Mouse (Mus musculus) lung, adult 2 months (tissue): ENCODE data around the gene Gm20388. TPM values are rescaled to one million over a fixed set of nuclear protein-coding genes. Genes with fewer than 3 reads are reported as not detected.
A peak's percentile ranks its signal among the peaks of the same experiment; 100 is the strongest.

Experiments
- DNase-seq: peaks from one replicate; pipeline ENCODE4 v3.0.0; 2022
- H3K4me1 ChIP-seq: fragments of 200-500 bp; 2 replicates; pipeline ENCODE4 v1.6.1; 2011; ENCODE audit warnings: low read length; ENCODE audit not compliant: control insufficient read depth, insufficient read depth
- H3K4me3 ChIP-seq: fragments of 200-500 bp; replicated peaks from 2 replicates; pipeline ENCODE3; 2011; ENCODE audit warnings: low read depth, mild to moderate bottlenecking, control low read depth, low read length; ENCODE audit errors: extremely low read depth
- CTCF ChIP-seq: fragments of 200-500 bp; IDR thresholded peaks from 2 replicates; pipeline ENCODE4 v1.5.1; 2011; ENCODE audit warnings: mild to moderate bottlenecking, low read length, control low read depth; ENCODE audit not compliant: insufficient read depth
- POLR2A ChIP-seq: fragments of 200-500 bp; IDR thresholded peaks from 2 replicates; pipeline ENCODE4 v1.6.1; 2011; ENCODE audit warnings: low read depth, mild to moderate bottlenecking, control low read depth, low read length, borderline replicate concordance; ENCODE audit errors: extremely low read depth
- WGBS: fragments of 180-500 bp; shearing (Covaris S2); methylation state at CpG from one replicate; pipeline ENCODE4 v1.1.7; 2018; 5-methylcytosine and 5-hydroxymethylcytosine counted together
- polyA plus RNA-seq: library from polyadenylated mRNA; depleted of rRNA; stranded (reverse); fragments of >200 nt; gene quantifications from 2 replicates; pipeline ENCODE4 v1.2.3, GENCODE M21; 2012

Gene Gm20388
- polyA plus RNA-seq, 1 experiment, result 67.8 TPM

DNA sequence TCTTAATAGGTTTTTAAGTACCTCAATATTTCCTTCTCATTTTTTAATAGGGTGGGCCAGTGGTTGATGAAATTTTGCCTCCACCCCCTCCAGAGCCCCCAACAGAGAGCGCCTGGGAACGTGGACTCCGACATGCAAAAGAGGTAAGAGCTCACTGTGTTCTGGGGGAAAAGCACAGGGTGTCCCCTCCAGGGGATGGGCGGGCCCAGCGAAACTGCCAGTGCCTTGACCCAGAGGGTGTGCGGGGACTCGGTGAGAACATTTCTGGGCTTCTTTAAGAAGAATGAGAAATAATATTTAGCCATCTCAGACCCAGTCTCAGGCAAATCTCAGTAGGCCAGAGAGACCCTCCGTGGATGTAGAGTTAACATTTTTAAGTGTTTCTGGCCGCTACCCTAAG, 2487.5 kb downstream of the Gm20388 start:
- TF ChIP-seq POLR2A (no peak), CTCF (no peak)
- 94% methylated on average over 9 of the region's 9 CpGs for WGBS
- Histone ChIP-seq H3K4me1 (no peaks in the 10 kb centered on the region), H3K4me3 (no peak overlapping the region)
- DNase-seq, result no peak

DNA sequence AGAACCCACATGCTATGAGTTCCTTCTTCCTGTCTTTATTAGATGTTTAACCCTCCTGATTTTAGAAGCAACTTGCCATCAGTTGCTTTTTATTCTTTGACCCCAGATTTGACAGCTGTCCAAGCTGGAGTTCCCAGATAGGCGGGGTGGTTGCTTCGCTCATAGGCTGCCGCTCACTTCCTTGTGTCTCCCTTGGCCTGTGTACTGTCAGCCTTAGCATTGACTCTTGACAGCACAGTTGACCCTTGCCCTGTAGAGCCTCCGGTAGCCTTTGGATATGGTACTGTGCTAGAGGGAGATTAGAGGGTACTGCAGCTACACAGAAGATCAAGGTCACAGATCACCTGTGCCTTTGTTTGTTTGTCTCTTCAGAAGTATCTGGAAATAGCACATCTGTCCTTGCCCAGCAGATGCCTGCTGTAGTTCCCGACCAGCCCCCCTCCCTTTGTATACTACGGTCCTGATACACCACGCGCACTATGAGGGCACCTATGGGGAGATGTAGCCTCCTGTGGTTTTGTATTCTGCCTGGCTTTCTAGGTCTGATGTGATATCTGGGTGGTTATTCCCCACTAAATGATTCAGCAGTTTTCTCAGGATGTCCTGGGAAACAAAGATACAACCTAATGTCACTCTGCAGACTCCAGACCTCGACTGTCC, 2494.6 kb downstream of the Gm20388 start:
- Histone ChIP-seq H3K4me3 (no peak overlapping the region), H3K4me1 (no peaks in the 10 kb centered on the region)
- no peak for TF ChIP-seq CTCF
- TF ChIP-seq POLR2A, result no peak
- DNase-seq, result no peak
- 76% methylated on average over 9 of the region's 9 CpGs for WGBS

DNA sequence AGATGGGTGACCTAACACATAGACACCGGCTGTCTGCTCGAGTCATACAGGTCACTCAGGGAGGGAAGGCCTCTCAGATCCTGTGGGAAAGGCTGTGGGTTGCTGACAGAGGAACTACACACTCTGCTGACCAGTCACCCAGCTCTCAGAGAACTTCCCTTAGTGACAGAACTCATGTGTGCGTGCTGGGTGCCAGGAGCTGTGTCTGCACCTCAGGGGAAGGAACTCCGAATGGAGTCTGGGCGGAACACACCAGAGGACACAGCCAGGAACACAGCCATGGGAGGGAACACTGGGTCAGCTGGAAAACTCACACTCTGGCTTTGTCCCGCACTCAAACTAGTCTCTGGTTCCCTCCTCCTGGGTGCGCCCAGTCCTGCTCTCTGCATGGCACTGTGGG, 2497.0 kb downstream of the Gm20388 start:
- TF ChIP-seq POLR2A, result no peak
- TF ChIP-seq CTCF, result no peak
- WGBS, result 90% methylated on average over 7 of the region's 7 CpGs
- no peak for DNase-seq
- H3K4me3 ChIP-seq, result no peak overlapping the region
- no peaks in the 10 kb centered on the region for H3K4me1 ChIP-seq

DNA sequence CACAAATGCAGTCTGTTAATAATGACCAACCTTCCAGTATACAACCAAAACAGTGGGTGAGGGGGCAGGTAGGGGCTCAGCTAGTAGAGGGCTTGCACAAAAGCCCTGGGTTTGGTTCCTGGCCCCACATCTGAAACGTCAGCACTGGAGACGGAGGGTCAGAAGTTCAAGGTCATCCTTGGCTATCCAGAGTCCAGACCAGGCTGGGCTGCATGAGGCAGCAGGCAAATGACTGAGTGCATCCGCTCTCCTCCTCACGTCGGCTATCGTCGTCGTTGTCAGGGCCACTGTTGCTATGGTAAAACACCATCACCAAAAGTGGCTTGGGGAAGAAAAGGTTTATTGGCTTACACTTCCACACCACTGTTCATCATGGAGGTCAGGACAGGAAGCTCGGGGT, 2503.7 kb downstream of the Gm20388 start:
- no peaks in the 10 kb centered on the region for H3K4me1 ChIP-seq
- TF ChIP-seq POLR2A (no peak), CTCF (no peak)
- no peak overlapping the region for H3K4me3 ChIP-seq
- WGBS, result 85% methylated on average over 9 of the region's 9 CpGs
- DNase-seq, result no peak

DNA sequence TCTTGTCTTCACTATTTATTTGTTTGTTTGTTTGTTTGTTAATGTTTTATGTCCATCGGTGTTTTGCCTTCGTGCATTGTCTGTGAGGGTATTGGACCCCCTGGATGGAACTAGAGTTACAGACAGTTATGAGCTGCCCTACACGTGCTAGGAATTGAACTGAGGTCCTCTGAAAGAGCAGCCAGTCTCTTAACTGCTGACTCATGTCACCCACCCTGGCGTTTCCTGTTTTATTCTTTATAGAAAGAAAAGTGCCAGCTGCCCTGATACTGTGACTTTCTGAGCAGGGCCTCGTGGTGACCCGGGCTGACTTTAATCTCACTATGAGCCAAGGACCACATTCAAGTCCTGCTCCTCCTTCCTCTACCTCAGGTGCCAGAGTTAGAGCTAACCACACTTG, 2504.9 kb downstream of the Gm20388 start:
- DNase-seq, result no peak
- no peak overlapping the region for H3K4me3 ChIP-seq
- H3K4me1 ChIP-seq, result no peaks in the 10 kb centered on the region
- no peak for TF ChIP-seq CTCF
- no peak for TF ChIP-seq POLR2A
- 66% methylated on average over 6 of the region's 6 CpGs for WGBS

DNA sequence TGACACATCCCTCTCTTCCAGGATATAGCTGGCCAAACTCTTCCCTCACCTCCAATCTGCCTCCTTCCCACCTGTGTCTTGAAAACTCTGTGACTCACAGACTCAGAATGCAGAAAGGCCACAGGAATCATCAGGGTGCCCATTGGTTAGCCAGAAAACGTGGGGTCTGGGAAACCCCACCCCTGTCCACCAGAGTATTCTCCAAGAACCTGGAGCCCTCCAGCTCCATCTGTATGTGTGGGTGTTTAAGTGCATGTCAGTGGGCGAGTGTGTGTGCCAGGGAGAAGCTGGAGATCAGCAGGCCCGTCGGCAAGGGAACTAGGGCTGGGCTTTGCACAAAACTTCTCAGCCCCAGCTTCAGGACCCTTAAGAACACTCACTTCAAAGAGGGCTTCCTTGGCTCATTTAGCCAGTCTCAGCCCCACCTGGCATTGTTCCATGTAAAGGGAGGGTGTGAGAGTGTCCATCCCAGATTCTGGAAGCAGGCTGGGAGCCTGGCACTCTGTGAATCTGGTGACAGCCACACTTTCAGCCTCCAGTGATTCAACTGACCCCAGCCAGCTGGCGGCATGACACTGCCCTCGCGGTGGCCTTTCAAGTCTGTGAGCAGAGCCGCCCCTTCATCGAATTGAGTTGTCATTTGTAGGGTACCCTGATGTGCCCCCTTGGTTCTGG, 2509.4 kb downstream of the Gm20388 start:
- 55% methylated on average over 9 of the region's 9 CpGs for WGBS
- H3K4me3 ChIP-seq, result no peak overlapping the region
- TF ChIP-seq CTCF, result no peak
- DNase-seq, result no peak
- no peaks in the 10 kb centered on the region for H3K4me1 ChIP-seq

DNA sequence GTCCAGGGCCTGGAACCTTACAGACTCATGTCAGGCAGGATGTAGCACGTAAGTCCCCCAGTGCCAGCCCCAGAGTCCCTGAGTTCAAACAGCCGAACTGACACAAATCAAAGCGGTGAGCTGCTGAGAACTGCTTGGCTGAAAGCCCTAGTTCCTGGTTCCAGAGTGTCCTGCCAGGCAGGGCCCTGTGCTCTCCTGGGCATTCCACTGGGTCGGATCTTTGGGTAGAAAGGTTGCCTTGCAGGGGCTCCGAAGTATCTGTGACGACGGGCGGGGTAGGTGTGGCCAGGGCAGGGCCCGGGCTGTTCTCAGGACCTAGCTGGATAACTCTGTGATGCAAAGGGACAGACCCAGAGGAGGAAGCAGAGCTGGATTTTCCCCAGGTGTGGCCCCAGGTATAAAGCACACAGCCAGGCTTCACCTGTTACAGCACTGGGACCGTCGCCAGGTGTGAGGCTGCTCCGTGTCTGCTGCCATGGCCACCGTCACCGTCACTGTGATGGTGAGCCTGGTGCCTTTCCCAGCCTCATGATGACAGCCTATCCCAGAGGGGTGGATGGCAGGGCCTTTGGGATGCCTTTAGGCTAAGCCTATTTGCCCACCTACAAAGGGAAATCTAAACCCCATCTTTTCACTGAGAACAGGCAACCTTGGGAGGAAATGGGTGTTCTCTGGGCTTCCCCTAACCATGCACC, 2510.9 kb downstream of the Gm20388 start, which contains the start of gene Il17c:
TSS of gene Il17c (plus strand) at position 645 of the 695 bp plus-strand sequence.
- no peak for TF ChIP-seq POLR2A
- TF ChIP-seq CTCF, result no peak
- DNase-seq, result no peak
- no peaks in the 10 kb centered on the region for H3K4me1 ChIP-seq
- WGBS, result 67% methylated on average over 14 of the region's 14 CpGs
- H3K4me3 ChIP-seq, result no peak within 1 kb of the TSS

DNA sequence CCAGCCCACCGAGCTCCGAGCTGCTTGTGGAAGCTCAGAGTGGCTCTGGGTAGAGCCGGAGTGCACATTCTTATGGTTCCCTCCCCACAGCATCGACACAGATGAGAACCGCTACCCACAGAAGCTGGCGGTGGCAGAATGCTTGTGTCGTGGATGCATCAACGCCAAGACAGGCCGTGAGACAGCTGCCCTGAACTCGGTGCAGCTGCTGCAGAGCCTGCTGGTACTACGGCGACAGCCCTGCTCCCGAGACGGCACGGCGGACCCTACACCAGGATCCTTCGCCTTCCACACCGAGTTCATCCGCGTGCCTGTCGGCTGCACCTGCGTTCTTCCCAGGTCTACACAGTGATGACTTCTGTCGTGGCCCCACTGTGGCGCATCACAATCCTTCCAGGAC, 2512.6 kb downstream of the Gm20388 start:
- H3K4me3 ChIP-seq, result no peak overlapping the region
- TF ChIP-seq CTCF (no peak), POLR2A (no peak)
- 82% methylated on average over 24 of the region's 24 CpGs for WGBS

DNA sequence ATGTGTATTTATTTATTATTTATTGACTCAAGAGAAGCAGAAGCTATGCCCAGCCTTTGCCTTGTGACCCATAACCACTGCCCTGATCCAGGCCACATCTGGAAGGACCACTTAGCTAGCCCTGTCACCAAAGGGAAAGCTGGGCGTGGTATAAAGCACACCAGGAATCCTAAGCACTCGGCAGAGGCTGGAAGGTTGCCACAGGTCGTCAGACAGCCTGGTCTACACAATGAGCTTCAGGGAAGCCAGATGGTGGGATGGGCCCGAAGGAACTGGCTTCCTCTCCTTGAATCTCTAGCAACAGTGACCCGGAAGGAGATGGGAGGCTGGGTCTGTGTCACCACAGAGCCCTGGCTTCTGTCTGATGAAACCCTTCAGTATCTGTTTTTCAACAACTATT, 2513.0 kb downstream of the Gm20388 start:
- TF ChIP-seq CTCF (no peak), POLR2A (no peak)
- peak; percentile 31 for DNase-seq
- 31% methylated on average over 5 of the region's 5 CpGs for WGBS
- H3K4me3 ChIP-seq, result no peak overlapping the region
- no peaks in the 10 kb centered on the region for H3K4me1 ChIP-seq

More for the DNA sequence above, 2512.6 kb downstream of the Gm20388 start:
- no peaks in the 10 kb centered on the region for H3K4me1 ChIP-seq
- DNase-seq, result no peak
